In the genomic region with DNA sequence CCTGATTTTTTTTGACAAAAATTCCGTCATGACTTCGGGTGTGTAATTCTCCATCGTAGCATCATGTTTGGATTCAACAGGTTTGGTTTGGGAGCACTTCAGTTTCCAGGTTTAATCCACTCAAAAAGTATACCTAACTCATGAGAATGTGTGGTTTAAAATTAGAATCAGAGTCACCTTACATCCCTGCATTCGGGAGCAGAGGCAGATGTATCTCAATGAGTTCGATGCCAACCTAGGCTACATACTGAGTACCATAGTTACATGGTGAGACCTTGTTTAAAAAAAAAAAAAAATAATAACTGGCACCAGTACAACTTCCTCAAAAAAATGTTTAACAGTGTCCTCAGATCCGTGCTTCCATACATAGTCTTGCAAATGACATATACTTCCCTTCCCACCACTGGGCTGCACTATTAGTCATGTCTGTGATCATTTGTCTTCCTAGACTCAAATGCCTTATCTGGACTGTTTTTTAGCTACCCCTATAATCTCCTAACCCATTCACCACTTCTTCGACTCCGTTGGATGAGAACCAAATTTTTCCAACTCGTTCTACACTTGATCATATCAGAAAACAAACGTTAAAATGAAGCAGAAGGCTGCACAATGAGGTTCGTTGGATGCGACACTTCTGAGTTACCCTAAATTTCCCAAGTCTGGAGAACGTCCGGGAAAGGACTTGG, we compare ENCODE assay signal across 8 mouse cellular contexts. TPM values are rescaled to one million over a fixed set of nuclear protein-coding genes. Genes with fewer than 3 reads are reported as not detected.
DNase-seq lines count a peak whose midpoint lies in the region; ATAC-seq and TF ChIP-seq lines count a peak whose summit lies in the region.

No protein-coding gene starts in this region.

- no peak for DNase-seq in frontal cortex, postnatal 25 days (ENCODE audit: low spot score in 2 of 2)
- no peak for DNase-seq in CH12.LX (ENCODE audit: extremely low read depth)
- no peak for DNase-seq in liver, postnatal 0 days
- no peak for DNase-seq in urinary bladder, postnatal 14 days (ENCODE audit: low spot score)
- no peak for DNase-seq in spleen, postnatal 36 days (ENCODE audit: low spot score in 2 of 2)
- DNase-seq in left cerebral cortex, postnatal 10 days (ENCODE audit: extremely low spot score in 1 of 2, low spot score in 2 of 2): no peak

- peaks cover 13 to 29% of the 10 kb centered on the region in 2 experiments for H3K36me3 ChIP-seq in CH12.LX (replicated peaks in 1 of 2; ENCODE audit: control insufficient read depth in 1 of 2, insufficient read depth in 1 of 2, low read length in 1 of 2)
- no peaks in the 10 kb centered on the region for H3K36me3 ChIP-seq in forebrain, embryonic 16.5 days (ENCODE audit: control insufficient read depth, insufficient read depth)
- H3K36me3 ChIP-seq in liver, postnatal 0 days (replicated peaks; ENCODE audit: insufficient read depth, low read length): peaks cover 4% of the 10 kb centered on the region

- dilution Hi-C loops in CH12.LX (cut with MboI; ENCODE audit: extremely low pct_ligation_motif_present, extremely low pct_unique_long_range_greater_than_20kb, low sequenced_read_pairs): no loop called here

- peak overlapping the region; percentile 78 to 86 (median 78) for H3K4me3 ChIP-seq in CH12.LX (replicated peaks in 1 of 3; ENCODE audit: low read depth in 2 of 3, low read length in 2 of 3, poor library complexity in 1 of 3)
- H3K4me3 ChIP-seq in forebrain, embryonic 16.5 days (replicated peaks; ENCODE audit: low read length): peak overlapping the region; percentile 80
- H3K4me3 ChIP-seq in liver, postnatal 0 days (ENCODE audit: low read depth, low read length): peak overlapping the region; percentile 77

- 32% methylated on average over 14 of the region's 14 CpGs for WGBS in forebrain, embryonic 16.5 days
- WGBS in liver, postnatal 0 days (ENCODE audit: insufficient replicate concordance): 28% methylated on average over 14 of the region's 14 CpGs

- no peaks in the 10 kb centered on the region for H3K27me3 ChIP-seq in CH12.LX (replicated peaks)
- H3K27me3 ChIP-seq in forebrain, embryonic 16.5 days (replicated peaks; ENCODE audit: control insufficient read depth, insufficient read depth, low read length): no peaks in the 10 kb centered on the region
- no peaks in the 10 kb centered on the region for H3K27me3 ChIP-seq in liver, postnatal 0 days (ENCODE audit: insufficient read depth, low read length)

- in situ Hi-C loops in CH12.LX (cut with MboI; ENCODE audit: low pct_ligation_motif_present, low pct_unique_long_range_greater_than_20kb, low sequenced_read_pairs): no loop called here

- TF ChIP-seq RAD21 in CH12.LX (IDR thresholded peaks at IDR 0.05; ENCODE audit: low read depth, low read length): no peak

- H3K9me3 ChIP-seq in CH12.LX (replicated peaks; ENCODE audit: low read length): no peaks in the 10 kb centered on the region
- H3K9me3 ChIP-seq in forebrain, embryonic 16.5 days (ENCODE audit: control insufficient read depth, low read length): no peaks in the 10 kb centered on the region
- no peaks in the 10 kb centered on the region for H3K9me3 ChIP-seq in liver, postnatal 0 days (ENCODE audit: low read length)

- H3K4me2 ChIP-seq in CH12.LX (ENCODE audit: insufficient read depth, low read depth, poor library complexity, severe bottlenecking): peak overlapping the region; percentile 79
- H3K4me2 ChIP-seq in forebrain, embryonic 16.5 days (ENCODE audit: low read length): peak overlapping the region; percentile 63
- peak overlapping the region; percentile 94 for H3K4me2 ChIP-seq in liver, postnatal 0 days (ENCODE audit: low read depth, low read length)

- TF ChIP-seq POLR2A in CH12.LX (IDR thresholded peaks at IDR 0.05; ENCODE audit: low read depth, low read length): no peak

- peak overlapping the region; percentile 98 for H3K9ac ChIP-seq in CH12.LX (ENCODE audit: insufficient read depth, low read depth)
- peak overlapping the region; percentile 87 for H3K9ac ChIP-seq in forebrain, embryonic 16.5 days (replicated peaks; ENCODE audit: low read depth, low read length)
- H3K9ac ChIP-seq in liver, postnatal 0 days (replicated peaks): peak overlapping the region; percentile 81

- intact Hi-C loops in left cerebral cortex, postnatal 10 days (cut with DNase I): loop anchor here (2.0 to 10.0 kb wide), 2 partner anchors 23 to 361 kb away; no protein-coding TSS in a partner anchor

- TF ChIP-seq CTCF in CH12.LX (conservative IDR thresholded peaks at IDR 0.05 in 1 of 2, IDR thresholded peaks at IDR 0.05 in 1 of 2; ENCODE audit: low read depth in 2 of 2, low read length in 2 of 2): 0 out of 4 replicates have a peak, but pooled peaks of 1 of the 2 experiments have one; percentile 6
- no peak for TF ChIP-seq CTCF in liver, postnatal 0 days (IDR thresholded peaks at IDR 0.05; ENCODE audit: low read depth)

- peak; percentile 43; the same call in 1 of the 2 replicates for ATAC-seq in frontal cortex, adult (ENCODE audit: low TSS enrichment)
- peak; percentile 47 for ATAC-seq in forebrain, embryonic 16.5 days
- peak; percentile 33 for ATAC-seq in liver, postnatal 0 days

- TF ChIP-seq EP300 in CH12.LX (IDR thresholded peaks at IDR 0.05; ENCODE audit: low read length): no peak
- no peak for TF ChIP-seq EP300 in liver, postnatal 0 days (IDR thresholded peaks at IDR 0.05; ENCODE audit: low read depth)

- peak overlapping the region; percentile 23 for H3K27ac ChIP-seq in CH12.LX (ENCODE audit: insufficient read depth, low read depth)
- H3K27ac ChIP-seq in forebrain, embryonic 16.5 days (ENCODE audit: low read length): peak overlapping the region; percentile 90
- H3K27ac ChIP-seq in liver, postnatal 0 days (ENCODE audit: low read depth): peak overlapping the region; percentile 87

- H3K79me2 ChIP-seq in CH12.LX (replicated peaks; ENCODE audit: control insufficient read depth, extremely low read depth, insufficient read depth, poor library complexity, severe bottlenecking): no peaks in the 10 kb centered on the region

- peaks cover 0 to 25% of the 10 kb centered on the region in 2 experiments; a peak in 2 of 4 replicates for H3K4me1 ChIP-seq in CH12.LX (ENCODE audit: control insufficient read depth in 1 of 2, insufficient read depth in 2 of 2)
- peaks cover 32% of the 10 kb centered on the region for H3K4me1 ChIP-seq in forebrain, embryonic 16.5 days (replicated peaks; ENCODE audit: control insufficient read depth, insufficient read depth, low read length)
- peaks cover 54% of the 10 kb centered on the region for H3K4me1 ChIP-seq in liver, postnatal 0 days (ENCODE audit: insufficient read depth)

TF ChIP-seq in CH12.LX, 34 proteins besides CTCF, POLR2A, EP300 and RAD21 (continues in another document):
- TF ChIP-seq TCF12 (IDR thresholded peaks at IDR 0.05; ENCODE audit: low read depth, low read length): no peak
- TF ChIP-seq BHLHE40 (IDR thresholded peaks at IDR 0.05; ENCODE audit: low read depth, low read length): no peak
- no peak for TF ChIP-seq MAX (IDR thresholded peaks at IDR 0.05; ENCODE audit: low read length)
- TF ChIP-seq HCFC1 (IDR thresholded peaks at IDR 0.05; ENCODE audit: low read depth, low read length): no peak
- peak; percentile 80; the same call in 1 of the 2 replicates for TF ChIP-seq CHD1 (IDR thresholded peaks at IDR 0.05; ENCODE audit: low read depth, low read length)
- no peak for TF ChIP-seq USF1 (IDR thresholded peaks at IDR 0.05; ENCODE audit: low read depth, low read length)
- no peak for TF ChIP-seq MAFK (IDR thresholded peaks at IDR 0.05; ENCODE audit: insufficient replicate concordance, low read length)
- 0 out of 2 replicates have a peak, but pooled peaks have one; percentile 20 for TF ChIP-seq ZNF384 (IDR thresholded peaks at IDR 0.05; ENCODE audit: low read depth, low read length)
- no peak for TF ChIP-seq TBP (conservative IDR thresholded peaks at IDR 0.05; ENCODE audit: low read depth, low read length)
- TF ChIP-seq SIN3A (IDR thresholded peaks at IDR 0.05; ENCODE audit: low read length): no peak
- no peak for TF ChIP-seq KAT2A (IDR thresholded peaks at IDR 0.05; ENCODE audit: insufficient replicate concordance, low read length)

RNA-seq across cellular contexts. Expression of gene Mrpl52, which starts 0.6 kb away (rescaled TPM):
- total RNA-seq in CH12.LX (2012; rRNA removed) (309 and 328 TPM in 2 replicates), CH12.LX (2014; rRNA removed) (87.9 and 97.1 TPM in 2 replicates)
- polyA plus RNA-seq in CH12.LX (2012; ENCODE audit: insufficient read length, low read depth): 230 and 281 TPM in 2 replicates
- polyA plus RNA-seq in forebrain, embryonic 16.5 days (2015; fragmentation: Nextera tagmentation; extraction: Ambion mirVana): 229 and 239 TPM in 2 replicates
- polyA plus RNA-seq in liver, postnatal 0 days (2015; fragmentation: Nextera tagmentation; extraction: Ambion mirVana): 261 and 284 TPM in 2 replicates
- 100 to 1,000 TPM; 103 to 105 TPM for total RNA-seq in left cerebral cortex, postnatal 10 days (2021)

RNA-seq across cellular contexts. Expression of gene Mmp14, which starts 5.3 kb away (rescaled TPM):
- 0.08 and 0.17 TPM in 2 replicates for total RNA-seq in CH12.LX (2012; rRNA removed)
- total RNA-seq in CH12.LX (2014; rRNA removed): 0.08 and 0.11 TPM in 2 replicates
- polyA plus RNA-seq in CH12.LX (2012; ENCODE audit: insufficient read length, low read depth): 0.10 TPM in 1 of 2 replicates, not detected in the other
- 49.4 and 62.3 TPM in 2 replicates for polyA plus RNA-seq in forebrain, embryonic 16.5 days (2015; fragmentation: Nextera tagmentation; extraction: Ambion mirVana)
- 38.1 and 39.8 TPM in 2 replicates for polyA plus RNA-seq in liver, postnatal 0 days (2015; fragmentation: Nextera tagmentation; extraction: Ambion mirVana)
- 10 to 100 TPM; 28.4 to 35.9 TPM for total RNA-seq in left cerebral cortex, postnatal 10 days (2021)

RNA-seq across cellular contexts. Expression of gene Slc7a7, which starts 8.6 kb away (rescaled TPM):
- 43.3 and 50.4 TPM in 2 replicates for total RNA-seq in CH12.LX (2012; rRNA removed)
- 23.8 and 27.8 TPM in 2 replicates for total RNA-seq in CH12.LX (2014; rRNA removed)
- polyA plus RNA-seq in CH12.LX (2012; ENCODE audit: insufficient read length, low read depth): 40.0 and 45.4 TPM in 2 replicates
- 3.9 and 4.9 TPM in 2 replicates for polyA plus RNA-seq in forebrain, embryonic 16.5 days (2015; fragmentation: Nextera tagmentation; extraction: Ambion mirVana)
- 5.0 and 5.1 TPM in 2 replicates for polyA plus RNA-seq in liver, postnatal 0 days (2015; fragmentation: Nextera tagmentation; extraction: Ambion mirVana)
- 1 to 10 TPM; 2.1 to 2.2 TPM for total RNA-seq in left cerebral cortex, postnatal 10 days (2021)

RNA-seq across cellular contexts. Expression of gene Lrp10, which starts 37.8 kb away (rescaled TPM):
- total RNA-seq in CH12.LX (2012; rRNA removed) (51.4 and 60.0 TPM in 2 replicates), CH12.LX (2014; rRNA removed) (27.9 and 28.7 TPM in 2 replicates)
- polyA plus RNA-seq in CH12.LX (2012; ENCODE audit: insufficient read length, low read depth): 64.1 and 79.8 TPM in 2 replicates
- 30.8 and 34.3 TPM in 2 replicates for polyA plus RNA-seq in forebrain, embryonic 16.5 days (2015; fragmentation: Nextera tagmentation; extraction: Ambion mirVana)
- polyA plus RNA-seq in liver, postnatal 0 days (2015; fragmentation: Nextera tagmentation; extraction: Ambion mirVana): 20.9 and 25.3 TPM in 2 replicates
- total RNA-seq in left cerebral cortex, postnatal 10 days (2021): 10 to 100 TPM; 27.5 to 34.5 TPM

RNA-seq across cellular contexts. Expression of gene Rem2, which starts 49.8 kb away (rescaled TPM):
- total RNA-seq in CH12.LX (2012; rRNA removed) (0.08 and 0.29 TPM in 2 replicates), CH12.LX (2014; rRNA removed) (not detected in 2 replicates)
- polyA plus RNA-seq in CH12.LX (2012; ENCODE audit: insufficient read length, low read depth): 0.18 TPM in 1 of 2 replicates, not detected in the other
- polyA plus RNA-seq in forebrain, embryonic 16.5 days (2015; fragmentation: Nextera tagmentation; extraction: Ambion mirVana): 21.0 and 27.7 TPM in 2 replicates
- 0.66 and 0.87 TPM in 2 replicates for polyA plus RNA-seq in liver, postnatal 0 days (2015; fragmentation: Nextera tagmentation; extraction: Ambion mirVana)
- total RNA-seq in left cerebral cortex, postnatal 10 days (2021): 10 to 100 TPM; 14.5 to 16.7 TPM

Comparison
In these comparisons a context has a peak if more than half of its experiments do, and no peak if none do; other contexts are left out.
1. H3K27ac ChIP-seq: peak in every context shown above with its lines; median percentile 90 in forebrain, embryonic 16.5 days; 87 in liver, postnatal 0 days; 23 in CH12.LX.
2. RNA of gene Mmp14, which starts 5.3 kb away (polyA plus RNA-seq): 49.4 to 62.3 TPM in forebrain, embryonic 16.5 days and 38.1 to 39.8 TPM in liver, postnatal 0 days; 0.10 TPM in CH12.LX; every median in the first group is over 10 times any median in the second.
3. Peak in every context shown above with its lines, with median percentiles within 50 percentile points of each other: ATAC-seq, H3K4me2 ChIP-seq, H3K4me3 ChIP-seq and H3K9ac ChIP-seq.